Mouse (Mus musculus): ENCODE data around the gene Cox18.

Gene Cox18

GRCm38 (mm10) chr5:90178116-90178515, 45.7 kb downstream of the Cox18 start:
- DNase-seq (ENCODE audit: low read depth, low spot score), result no peak
